Mouse (Mus musculus) hindbrain, postnatal 0 days (tissue): Measurements from ENCODE around the gene Hba-a1. TPM values are rescaled to one million over a fixed set of nuclear protein-coding genes. Genes with fewer than 3 reads are reported as not detected.

Experiments
- ATAC-seq: fragments of 200-750 bp; cut with Nextera tagmentation; 2 replicates; pipeline ENCODE4 v1.8.0; 2017; ENCODE audit warnings: mild to moderate bottlenecking, moderate TSS enrichment, moderate library complexity
- DNase-seq: peaks from one replicate; pipeline ENCODE4 v3.0.0-alpha.2; 2015; ENCODE audit warnings: low spot score
- H3K27ac ChIP-seq: fragments of 300-500 bp; sonication (generic); 2 replicates; pipeline ENCODE4 v1.5.1; 2014; ENCODE audit warnings: mild to moderate bottlenecking
- H3K27me3 ChIP-seq: fragments of 300-500 bp; sonication (generic); 2 replicates; pipeline ENCODE4 v1.6.1; 2014; ENCODE audit warnings: low read length, mixed read lengths; ENCODE audit not compliant: insufficient read depth
- H3K36me3 ChIP-seq: fragments of 300-500 bp; sonication (generic); 2 replicates; pipeline ENCODE4 v1.6.1; 2014; ENCODE audit warnings: low read length, mixed read lengths; ENCODE audit not compliant: insufficient read depth
- H3K4me1 ChIP-seq: fragments of 300-500 bp; sonication (generic); 2 replicates; pipeline ENCODE4 v1.6.1; 2014; ENCODE audit warnings: antibody characterized with exemption, low read length, mixed read lengths; ENCODE audit not compliant: insufficient read depth
- H3K4me2 ChIP-seq: fragments of 300-500 bp; sonication (generic); 2 replicates; pipeline ENCODE4 v1.6.1; 2014; ENCODE audit warnings: low read depth, mild to moderate bottlenecking, low read length, moderate library complexity, mixed read lengths
- H3K4me3 ChIP-seq: fragments of 300-500 bp; sonication (generic); 2 replicates; pipeline ENCODE4 v1.5.1; 2014; ENCODE audit warnings: low read length
- H3K9ac ChIP-seq: fragments of 300-500 bp; sonication (generic); replicated peaks from 2 replicates; pipeline ENCODE4 v1.6.1; 2014; ENCODE audit warnings: mild to moderate bottlenecking, low read length, moderate library complexity, mixed read lengths
- H3K9me3 ChIP-seq: fragments of 300-500 bp; sonication (generic); 2 replicates; pipeline ENCODE4 v1.6.1; 2016; ENCODE audit warnings: low read length, mixed read lengths
- CTCF ChIP-seq: IDR thresholded peaks from 2 replicates; pipeline ENCODE4 v1.5.1; 2016; ENCODE audit warnings: antibody characterized with exemption, control low read depth, low read depth
- WGBS: fragments of 180-500 bp; shearing (Covaris S2); extraction: QIAGEN DNeasy Blood & Tissue Kit; methylation state at CpG from one replicate; pipeline ENCODE4 v1.1.7; 2014; 5-methylcytosine and 5-hydroxymethylcytosine counted together
- polyA plus RNA-seq: library from polyadenylated mRNA; unstranded; fragments of >200 nt; fragmentation: Nextera tagmentation; extraction: Ambion mirVana; gene quantifications from 2 replicates; pipeline ENCODE4 v1.2.1, GENCODE M21; 2015
- total RNA-seq: library from RNA; depleted of rRNA; stranded (reverse); fragments of >200 nt; gene quantifications from 2 replicates; pipeline ENCODE4 v1.2.3, GENCODE M21; 2014

Hba-a1 gene
- total and polyA plus RNA-seq, 2 experiments from 2014 or later, result 659 to 992 TPM

DNA sequence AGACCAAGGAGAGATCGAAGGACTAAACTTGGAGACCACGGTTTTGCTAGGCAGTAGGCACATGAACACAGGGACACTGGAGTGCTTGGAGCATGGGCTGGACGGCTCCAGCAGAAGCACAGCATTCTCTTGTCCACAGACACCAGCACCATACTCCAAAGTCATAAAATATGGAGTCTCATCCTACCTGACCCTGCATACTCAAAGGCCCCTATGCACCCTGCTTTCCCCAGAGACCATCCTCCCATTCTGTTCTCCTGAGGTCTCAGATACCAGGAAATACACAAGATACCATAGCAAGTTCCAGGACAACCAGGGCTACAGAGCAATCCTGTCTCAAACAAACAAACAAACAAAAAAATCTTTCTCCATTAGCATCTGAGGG is 45.9 kb upstream of the Hba-a1 start:
- Histone ChIP-seq H3K4me2 (no peak overlapping the region), H3K27ac (peak overlapping the region; percentile 16; the same call in 1 of the 2 replicates), H3K4me1 (peaks cover 38% of the 10 kb centered on the region), H3K4me3 (no peak overlapping the region), H3K36me3 (peaks cover 17% of the 10 kb centered on the region; the same call in 1 of the 2 replicates), H3K27me3 (no peaks in the 10 kb centered on the region), H3K9me3 (no peaks in the 10 kb centered on the region), H3K9ac (no peak overlapping the region)
- TF ChIP-seq CTCF, result no peak
- DNase-seq (no peak), ATAC-seq (no peak)
- 82% methylated on average over 3 of the region's 3 CpGs for WGBS

- WGBS, result 57% methylated on average over 5 of the region's 5 CpGs
- no peaks in the 10 kb centered on the region for H3K27me3 ChIP-seq
- H3K36me3 ChIP-seq, result peaks cover 17% of the 10 kb centered on the region; the same call in 1 of the 2 replicates
- peak; percentile 98 for TF ChIP-seq CTCF
- 0 out of 2 replicates have a peak overlapping the region, but pooled peaks have one; percentile 16 for H3K27ac ChIP-seq
- peak; percentile 33; the same call in 1 of the 2 replicates for ATAC-seq
- H3K4me1 ChIP-seq, result peaks cover 38% of the 10 kb centered on the region
- H3K4me2 ChIP-seq, result no peak overlapping the region
- peak; percentile 78 for DNase-seq
- no peaks in the 10 kb centered on the region for H3K9me3 ChIP-seq
- no peak overlapping the region for H3K4me3 ChIP-seq
- no peak overlapping the region for H3K9ac ChIP-seq
Observed at GRCm38 (mm10) chr11:32238093-32238860, 45.0 kb upstream of the Hba-a1 start.

GRCm38 (mm10) chr11:32241391-32241790 is 41.9 kb upstream of the Hba-a1 start:
- TF ChIP-seq CTCF, result no peak
- Histone ChIP-seq H3K27me3 (no peaks in the 10 kb centered on the region), H3K9me3 (no peaks in the 10 kb centered on the region), H3K4me2 (no peak overlapping the region), H3K27ac (no peak overlapping the region), H3K36me3 (peaks cover 13% of the 10 kb centered on the region; the same call in 1 of the 2 replicates), H3K4me3 (no peak overlapping the region), H3K9ac (no peak overlapping the region), H3K4me1 (peaks cover 10% of the 10 kb centered on the region; the same call in 1 of the 2 replicates)
- DNase-seq (no peak), ATAC-seq (no peak)

DNA sequence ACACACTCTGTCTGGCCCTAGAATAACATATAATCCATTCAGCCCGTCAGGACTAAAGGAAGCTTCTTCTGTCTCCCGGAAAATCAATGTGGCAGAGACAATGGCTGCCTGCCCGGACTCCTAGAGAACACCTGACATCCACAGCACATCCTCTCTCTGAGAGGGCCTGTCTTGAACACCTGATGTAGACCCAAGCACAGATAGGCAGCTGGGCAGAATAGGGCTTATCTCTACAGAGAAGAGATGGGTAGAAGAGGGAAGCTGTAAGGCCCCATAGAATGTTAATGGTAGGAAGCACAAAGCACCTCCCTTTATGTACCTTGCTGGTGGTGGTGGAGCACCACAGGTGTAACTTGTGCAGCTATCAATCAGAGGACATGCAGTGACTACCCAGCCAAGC is 41.1 kb upstream of the Hba-a1 start:
- H3K36me3 ChIP-seq, result peaks cover 20% of the 10 kb centered on the region; the same call in 1 of the 2 replicates
- no peak overlapping the region for H3K27ac ChIP-seq
- H3K4me3 ChIP-seq, result no peak overlapping the region
- H3K4me1 ChIP-seq, result peaks cover 6% of the 10 kb centered on the region; the same call in 1 of the 2 replicates
- no peak overlapping the region for H3K4me2 ChIP-seq
- WGBS, result 90% methylated on average over 3 of the region's 3 CpGs
- H3K9ac ChIP-seq, result no peak overlapping the region
- no peak for ATAC-seq
- no peaks in the 10 kb centered on the region for H3K27me3 ChIP-seq
- no peak for TF ChIP-seq CTCF
- DNase-seq, result no peak
- H3K9me3 ChIP-seq, result no peaks in the 10 kb centered on the region

DNA sequence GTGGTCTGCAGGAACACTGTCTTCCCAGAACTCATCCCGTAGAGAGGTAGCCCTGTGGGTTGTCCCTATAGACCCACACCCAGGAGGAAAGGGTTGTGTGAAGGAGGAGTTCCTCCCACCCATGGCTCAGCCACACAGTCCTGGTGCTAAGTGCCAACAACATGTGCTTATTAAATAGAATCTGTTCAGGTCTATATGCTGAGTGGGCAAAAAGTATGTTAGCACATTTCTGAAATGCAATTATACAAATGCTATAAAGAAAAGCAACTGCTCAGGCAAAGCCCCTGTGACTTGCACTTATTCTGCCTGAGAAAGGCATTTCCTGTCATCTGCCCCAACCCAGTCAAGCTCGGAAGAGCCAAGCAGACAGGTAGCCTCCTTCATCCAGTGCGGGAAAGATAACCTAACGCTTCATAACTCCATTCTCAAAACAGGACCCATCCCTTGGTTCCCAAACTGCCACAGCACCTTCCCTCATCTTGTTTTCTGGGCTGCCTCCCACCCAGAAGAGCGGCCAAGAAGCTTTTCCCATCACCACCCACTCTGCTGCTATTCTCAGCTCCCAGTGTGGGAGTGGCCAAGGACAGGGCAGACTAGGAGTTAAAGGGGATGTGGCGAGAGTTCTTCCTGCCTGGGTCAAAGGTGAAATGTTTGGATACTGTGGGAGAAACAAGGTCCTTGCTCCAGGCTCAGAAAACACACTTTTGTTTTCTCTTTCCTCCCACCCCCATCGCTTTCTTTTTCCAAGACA is 39.9 kb upstream of the Hba-a1 start:
- DNase-seq (no peak), ATAC-seq (no peak)
- no peak overlapping the region for H3K4me2 ChIP-seq
- H3K9me3 ChIP-seq, result no peaks in the 10 kb centered on the region
- no peak for TF ChIP-seq CTCF
- H3K27ac ChIP-seq, result no peak overlapping the region
- no peaks in the 10 kb centered on the region for H3K4me1 ChIP-seq
- H3K4me3 ChIP-seq, result no peak overlapping the region
- H3K9ac ChIP-seq, result no peak overlapping the region
- WGBS, result 69% methylated on average over 7 of the region's 7 CpGs
- no peaks in the 10 kb centered on the region for H3K27me3 ChIP-seq
- peaks cover 28% of the 10 kb centered on the region for H3K36me3 ChIP-seq

- Histone ChIP-seq H3K9ac (no peak overlapping the region), H3K27me3 (no peaks in the 10 kb centered on the region), H3K36me3 (peaks cover 30% of the 10 kb centered on the region), H3K9me3 (no peaks in the 10 kb centered on the region), H3K27ac (no peak overlapping the region), H3K4me2 (no peak overlapping the region), H3K4me1 (no peaks in the 10 kb centered on the region), H3K4me3 (no peak overlapping the region)
- WGBS, result 60% methylated on average over 3 of the region's 3 CpGs
- DNase-seq (no peak), ATAC-seq (no peak)
- no peak for TF ChIP-seq CTCF
Observed at GRCm38 (mm10) chr11:32244064-32244463, 39.2 kb upstream of the Hba-a1 start.
